Mouse (Mus musculus): ENCODE data around the gene Arhgef26. TPM values are rescaled to one million over a fixed set of nuclear protein-coding genes. Genes with fewer than 3 reads are reported as not detected.
A peak's percentile ranks its signal among the peaks of the same experiment; 100 is the strongest.

Arhgef26 gene
- polyA plus RNA-seq, 1 experiment from 2014 or later, result 14.8 TPM

DNA sequence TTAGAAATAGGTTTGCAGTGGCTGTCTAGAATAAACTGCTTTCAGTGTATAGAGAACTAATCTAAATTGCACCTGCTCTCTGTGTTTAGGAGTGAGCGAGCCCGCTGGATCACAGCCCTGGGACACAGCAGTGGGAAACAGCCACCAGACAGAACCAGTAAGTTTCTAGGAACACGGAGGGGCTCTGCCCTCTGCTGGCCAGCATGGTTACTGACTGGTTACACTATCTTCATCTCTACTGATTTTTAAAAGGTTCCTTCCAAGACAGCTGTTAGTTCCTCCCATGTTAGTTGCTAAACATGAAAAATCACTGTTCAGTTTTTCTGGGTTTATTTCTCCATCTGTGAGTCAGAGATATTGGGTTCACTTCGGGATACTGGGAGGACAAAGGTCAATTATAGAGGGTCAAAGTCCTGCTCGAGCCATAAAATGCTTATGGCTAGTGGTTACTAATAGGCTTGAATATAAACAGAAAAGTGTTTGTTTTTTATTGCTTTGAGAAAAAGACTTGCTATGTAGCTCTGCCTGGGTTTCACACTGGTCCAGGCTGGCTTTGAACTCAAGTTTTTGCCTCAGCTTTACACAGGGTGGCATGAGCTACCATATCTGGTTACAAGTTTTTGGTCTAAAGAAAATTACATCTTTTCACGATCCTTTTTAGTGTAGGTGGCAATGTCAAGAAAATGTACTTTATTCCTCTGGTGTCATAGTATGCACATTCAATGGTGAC, 120.3 kb downstream of the Arhgef26 start:
- ATAC-seq (replicated peaks), result peak; percentile 66
- H3K9me3 ChIP-seq, result no peaks in the 10 kb centered on the region
- H3K4me1 ChIP-seq, result peaks cover 39% of the 10 kb centered on the region

DNA sequence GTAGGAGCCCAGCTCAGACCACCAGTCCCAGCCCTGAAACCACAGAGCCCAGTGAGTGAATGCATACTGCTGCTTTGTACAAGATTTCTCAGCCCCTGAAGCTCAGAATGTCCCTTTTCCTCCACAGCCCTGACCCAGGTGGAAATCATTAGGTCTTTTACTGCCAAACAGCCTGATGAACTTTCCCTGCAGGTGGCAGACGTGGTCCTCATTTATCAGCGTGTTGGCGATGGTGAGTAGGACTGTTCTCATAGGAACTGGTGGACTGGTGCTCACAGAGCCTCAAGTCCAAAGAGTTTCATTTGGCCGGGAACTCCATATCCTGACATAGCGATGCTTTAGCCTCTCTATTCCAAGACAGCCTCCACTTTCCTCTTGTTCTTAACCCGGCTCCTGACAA, 121.3 kb downstream of the Arhgef26 start:
- 76% methylated on average over 6 of the region's 6 CpGs for WGBS
- peaks cover 41% of the 10 kb centered on the region for H3K36me3 ChIP-seq
- H3K4me2 ChIP-seq (replicated peaks), result no peak overlapping the region
- H3K27ac ChIP-seq (replicated peaks), result no peak overlapping the region
- H3K9ac ChIP-seq (replicated peaks), result no peak overlapping the region
- no peak for ATAC-seq (replicated peaks)
- H3K4me3 ChIP-seq, result no peak overlapping the region
- H3K9me3 ChIP-seq, result no peaks in the 10 kb centered on the region
- H3K27me3 ChIP-seq, result no peaks in the 10 kb centered on the region
- peaks cover 30% of the 10 kb centered on the region for H3K4me1 ChIP-seq

More for the DNA sequence above, 120.3 kb downstream of the Arhgef26 start:
- H3K36me3 ChIP-seq, result peaks cover 30% of the 10 kb centered on the region
- no peak overlapping the region for H3K27ac ChIP-seq (replicated peaks)
- WGBS, result 39% methylated on average over 6 of the region's 6 CpGs
- H3K9ac ChIP-seq (replicated peaks), result no peak overlapping the region
- H3K27me3 ChIP-seq, result no peaks in the 10 kb centered on the region
- no peak overlapping the region for H3K4me2 ChIP-seq (replicated peaks)
- no peak overlapping the region for H3K4me3 ChIP-seq

DNA sequence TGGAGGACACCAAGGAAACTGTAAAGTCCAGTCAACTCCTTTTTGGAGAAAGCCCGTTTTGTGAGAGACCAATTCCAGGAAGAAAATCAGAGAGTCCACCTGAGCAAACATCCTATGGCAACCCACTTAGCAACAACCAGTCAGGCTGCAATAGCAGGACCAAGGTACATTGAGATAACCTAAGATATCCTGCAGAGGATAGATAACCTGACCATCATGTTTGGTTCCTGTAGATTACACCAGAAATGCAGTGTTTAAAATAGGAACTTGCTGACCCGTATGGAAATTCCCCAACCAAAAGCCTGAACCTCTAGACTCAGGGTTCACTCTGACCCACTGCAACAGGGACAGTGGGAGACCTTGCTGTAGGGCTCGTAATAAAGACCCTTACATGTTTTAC, 126.1 kb downstream of the Arhgef26 start:
- Histone ChIP-seq H3K9ac (replicated peaks) (no peak overlapping the region), H3K27me3 (no peaks in the 10 kb centered on the region), H3K27ac (replicated peaks) (no peak overlapping the region), H3K4me3 (no peak overlapping the region), H3K4me2 (replicated peaks) (no peak overlapping the region), H3K36me3 (peaks cover 75% of the 10 kb centered on the region), H3K4me1 (no peaks in the 10 kb centered on the region), H3K9me3 (no peaks in the 10 kb centered on the region)
- WGBS, result 84% methylated on average over 3 of the region's 3 CpGs
- ATAC-seq (replicated peaks), result no peak

DNA sequence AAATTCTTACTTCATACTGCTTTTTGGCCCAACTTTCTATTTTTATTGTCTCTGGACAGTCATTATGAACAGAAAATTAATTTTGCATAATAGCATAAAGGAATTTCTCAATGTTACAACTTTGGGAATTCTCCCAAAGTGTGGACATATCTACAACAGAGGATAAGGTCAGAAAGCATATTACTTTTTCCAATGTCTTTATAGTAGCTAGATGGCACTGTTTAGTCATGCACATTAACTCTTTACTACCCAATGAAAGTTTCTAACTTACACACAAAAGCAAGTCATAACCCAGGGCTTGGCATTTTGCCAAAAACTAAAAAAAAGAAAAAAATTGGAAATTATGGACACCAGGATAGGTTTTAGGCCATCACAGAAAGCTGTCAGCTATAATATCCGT, 132.0 kb downstream of the Arhgef26 start:
- Histone ChIP-seq H3K9ac (replicated peaks) (no peak overlapping the region), H3K9me3 (no peaks in the 10 kb centered on the region), H3K4me2 (replicated peaks) (no peak overlapping the region), H3K36me3 (peaks cover 79% of the 10 kb centered on the region), H3K27me3 (no peaks in the 10 kb centered on the region), H3K4me3 (no peak overlapping the region), H3K4me1 (no peaks in the 10 kb centered on the region), H3K27ac (replicated peaks) (no peak overlapping the region)
- ATAC-seq (replicated peaks), result no peak
- 88% methylated on average over 1 of the region's 1 CpGs for WGBS

DNA sequence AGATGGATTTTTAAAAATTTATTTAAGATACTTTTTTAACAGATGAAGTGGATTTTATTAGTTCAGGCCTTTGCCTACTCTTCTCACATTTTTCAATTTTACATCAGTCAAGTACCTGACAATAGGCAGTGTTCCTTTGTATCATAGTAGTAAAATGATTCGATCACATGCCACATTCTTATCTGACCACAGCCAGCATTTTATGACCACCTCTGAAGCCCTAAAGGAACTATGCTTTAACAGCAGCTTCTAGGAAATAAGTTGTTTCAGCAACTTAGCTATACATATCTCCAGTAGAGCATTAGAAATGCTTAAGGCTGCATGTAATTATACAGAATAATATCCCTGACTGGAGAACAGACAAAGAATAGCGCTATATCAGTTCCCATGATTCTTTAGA, 146.2 kb downstream of the Arhgef26 start:
- no peak for ATAC-seq (replicated peaks)
- no peak overlapping the region for H3K4me3 ChIP-seq
- H3K4me2 ChIP-seq (replicated peaks), result no peak overlapping the region
- no peak overlapping the region for H3K27ac ChIP-seq (replicated peaks)
- whole genome bisulfite sequencing, result 94% methylated on average over 2 of the region's 2 CpGs
- H3K4me1 ChIP-seq, result no peaks in the 10 kb centered on the region
- H3K9ac ChIP-seq (replicated peaks), result no peak overlapping the region
- no peaks in the 10 kb centered on the region for H3K27me3 ChIP-seq
- peaks cover 59% of the 10 kb centered on the region for H3K36me3 ChIP-seq
- H3K9me3 ChIP-seq, result no peaks in the 10 kb centered on the region

DNA sequence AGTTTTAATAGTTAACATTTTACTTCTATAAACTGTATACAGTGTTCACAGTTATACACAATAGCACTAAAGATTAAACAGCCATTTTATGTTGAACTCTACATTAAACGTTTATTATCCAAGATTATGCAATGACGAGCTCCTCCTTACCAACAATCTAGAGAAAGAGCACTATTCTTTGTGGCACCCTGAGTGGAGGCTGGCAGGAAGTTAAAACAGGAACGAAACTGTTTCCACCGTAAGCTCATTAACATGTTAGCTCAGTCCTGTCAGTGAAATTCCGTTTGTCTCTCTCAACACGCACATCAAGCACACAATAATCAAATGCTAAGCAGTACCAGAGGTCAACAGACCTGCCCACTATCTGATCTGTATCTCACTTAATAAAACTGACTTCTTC, 154.4 kb downstream of the Arhgef26 start:
- ATAC-seq (replicated peaks), result no peak
- H3K9me3 ChIP-seq, result no peaks in the 10 kb centered on the region
- H3K4me3 ChIP-seq, result no peak overlapping the region
- no peak overlapping the region for H3K27ac ChIP-seq (replicated peaks)
- H3K9ac ChIP-seq (replicated peaks), result no peak overlapping the region
- 76% methylated on average over 6 of the region's 6 CpGs for WGBS
- H3K36me3 ChIP-seq, result peaks cover 66% of the 10 kb centered on the region
- no peak overlapping the region for H3K4me2 ChIP-seq (replicated peaks)
- H3K4me1 ChIP-seq, result no peaks in the 10 kb centered on the region
- H3K27me3 ChIP-seq, result no peaks in the 10 kb centered on the region

DNA sequence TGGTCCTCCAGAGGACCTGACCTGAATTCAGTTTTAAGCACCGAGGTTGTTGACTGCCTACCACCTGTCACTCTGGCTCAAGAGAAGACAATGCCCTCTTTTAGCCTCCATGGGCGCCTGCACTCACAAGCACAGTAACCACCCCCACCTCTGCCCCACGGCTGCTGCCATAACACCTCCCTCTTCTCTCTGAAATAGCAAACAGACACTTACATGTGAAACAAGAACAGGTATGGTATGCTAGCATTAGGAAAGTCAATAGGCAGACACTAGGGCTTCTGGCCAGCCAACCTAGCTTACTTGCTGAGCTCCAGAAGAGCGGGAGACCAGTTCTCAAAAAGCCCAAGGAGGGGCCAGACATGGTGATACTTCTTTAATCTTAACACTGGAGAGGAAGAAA, 161.2 kb downstream of the Arhgef26 start:
- WGBS, result 61% methylated on average over 4 of the region's 4 CpGs
- no peak overlapping the region for H3K4me3 ChIP-seq
- H3K9ac ChIP-seq (replicated peaks), result no peak overlapping the region
- H3K4me2 ChIP-seq (replicated peaks), result no peak overlapping the region
- H3K9me3 ChIP-seq, result no peaks in the 10 kb centered on the region
- no peak for ATAC-seq (replicated peaks)
- peaks cover 53% of the 10 kb centered on the region for H3K36me3 ChIP-seq
- no peak overlapping the region for H3K27ac ChIP-seq (replicated peaks)
- H3K27me3 ChIP-seq, result no peaks in the 10 kb centered on the region
- no peaks in the 10 kb centered on the region for H3K4me1 ChIP-seq

DNA sequence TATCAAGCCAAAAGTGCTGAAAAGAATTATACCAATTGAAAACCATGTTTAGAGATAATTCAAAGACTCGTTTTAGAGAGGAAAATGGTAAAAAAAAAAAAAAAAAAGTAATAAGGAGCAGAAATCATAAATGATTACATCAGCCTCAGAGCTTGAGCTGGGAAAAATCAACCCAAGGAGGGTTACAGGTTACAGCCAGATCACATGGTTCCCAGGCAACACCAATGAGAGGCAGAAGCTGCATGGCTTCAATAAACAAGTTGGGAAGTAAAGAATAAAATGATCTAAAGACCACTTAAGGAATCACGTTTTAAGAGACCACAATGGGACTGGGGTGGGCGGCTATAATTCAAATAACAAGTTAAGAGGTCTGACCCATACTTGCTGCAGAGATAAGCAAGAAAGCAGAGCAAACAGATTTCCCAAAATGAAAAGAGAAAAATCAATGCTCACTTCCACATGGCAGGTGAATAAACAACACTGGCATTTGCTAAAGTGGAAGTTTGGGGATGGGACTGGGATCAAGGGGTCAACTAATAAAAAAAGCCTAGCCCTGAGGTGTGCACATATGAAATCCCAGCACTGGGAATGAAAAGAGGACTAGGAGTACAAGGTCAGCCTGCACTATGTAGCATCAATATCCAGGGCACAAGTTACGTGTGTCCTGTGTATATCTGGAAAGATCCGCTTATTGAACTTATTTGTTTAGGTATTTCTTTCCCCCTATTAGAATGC, 167.2 kb downstream of the Arhgef26 start:
- Histone ChIP-seq H3K4me1 (peaks cover 19% of the 10 kb centered on the region), H3K4me2 (replicated peaks) (peak overlapping the region; percentile 53), H3K27me3 (0 out of 2 replicates have a peak, but pooled peaks cover 3% of the 10 kb centered on the region), H3K9me3 (no peaks in the 10 kb centered on the region), H3K27ac (replicated peaks) (no peak overlapping the region), H3K4me3 (peak overlapping the region; percentile 95), H3K9ac (replicated peaks) (peak overlapping the region; percentile 93; the same call in 1 of the 2 replicates), H3K36me3 (peaks cover 14% of the 10 kb centered on the region)
- ATAC-seq (replicated peaks), result no peak
- 77% methylated on average over 5 of the region's 5 CpGs for WGBS

DNA sequence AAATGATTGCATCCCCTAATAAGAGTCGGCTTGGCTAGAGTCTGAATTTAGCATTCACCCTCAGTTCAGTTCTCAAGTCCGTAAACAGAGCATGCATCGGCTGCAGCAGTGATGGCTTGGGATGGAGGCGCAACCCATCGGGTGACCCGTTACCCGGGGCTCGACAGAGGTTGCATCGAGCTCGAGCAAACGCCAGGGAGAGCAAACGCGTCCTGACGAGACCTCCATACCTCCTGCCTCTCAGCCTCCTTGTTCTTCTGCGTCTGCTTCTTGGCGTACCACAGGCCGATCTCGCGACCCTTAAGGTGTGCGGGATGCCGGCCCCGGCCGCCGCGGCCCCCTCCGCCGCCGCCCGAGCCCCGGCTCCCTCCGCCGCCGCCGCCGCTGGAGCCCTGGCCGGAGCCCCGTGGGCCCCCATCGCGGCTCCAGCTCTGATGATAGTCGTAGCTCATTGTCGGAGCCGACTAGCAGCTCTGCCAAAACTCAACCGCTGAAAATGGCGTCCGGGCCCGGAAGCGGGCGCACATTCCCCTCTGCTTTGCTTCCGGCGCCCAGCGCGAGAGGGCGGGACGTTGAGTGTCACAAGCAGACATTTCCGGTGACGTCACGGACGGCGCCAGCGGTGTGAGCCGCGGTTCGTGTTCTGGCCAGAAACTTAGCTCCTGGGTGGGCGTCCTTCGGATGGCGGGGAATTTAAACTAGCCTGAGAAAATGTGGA, 168.5 kb downstream of the Arhgef26 start, which contains the start of gene Dhx36:
Gene Dhx36 (minus strand): TSS at position 517 of the 718 bp plus-strand sequence.
- Histone ChIP-seq H3K27me3 (0 out of 2 replicates have a peak, but pooled peaks cover 3% of the 10 kb centered on the region), H3K36me3 (0 out of 2 replicates have a peak, but pooled peaks cover 2% of the 10 kb centered on the region), H3K4me2 (replicated peaks) (peak within 1 kb of the TSS; percentile 53), H3K4me3 (peak within 1 kb of the TSS; percentile 95), H3K4me1 (peaks cover 19% of the 10 kb centered on the region), H3K9ac (replicated peaks) (peak within 1 kb of the TSS; percentile 93), H3K27ac (replicated peaks) (peak within 1 kb of the TSS; percentile 98), H3K9me3 (no peaks in the 10 kb centered on the region)
- under 1% methylated on average over 66 of the region's 66 CpGs for WGBS
- peak; percentile 99 for ATAC-seq (replicated peaks)

DNA sequence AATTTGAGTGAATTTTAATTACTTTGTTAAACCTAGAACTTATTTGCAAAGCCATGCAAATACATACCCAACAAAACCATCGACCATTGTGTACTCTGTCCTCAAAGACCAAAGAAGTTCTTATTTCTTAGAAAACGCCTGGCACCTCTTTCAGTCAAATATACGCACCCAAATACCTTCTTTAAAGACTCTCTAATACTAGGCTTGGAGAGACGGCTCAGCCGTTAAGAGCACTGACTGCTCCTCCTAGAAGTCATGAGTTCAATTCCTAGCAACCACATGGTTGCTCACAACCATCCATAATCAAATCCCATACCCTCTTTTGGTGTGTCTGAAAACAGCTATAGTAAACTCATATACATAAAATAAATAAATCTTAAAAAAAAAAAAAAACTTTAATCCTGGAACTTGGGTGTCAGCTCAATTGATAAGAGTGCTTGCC, 169.1 kb downstream of the Arhgef26 start:
- Histone ChIP-seq H3K27ac (replicated peaks) (peak overlapping the region; percentile 98; the same call in 1 of the 2 replicates), H3K27me3 (0 out of 2 replicates have a peak, but pooled peaks cover 3% of the 10 kb centered on the region), H3K4me2 (replicated peaks) (peak overlapping the region; percentile 53), H3K36me3 (no peaks in the 10 kb centered on the region), H3K4me3 (peak overlapping the region; percentile 95), H3K9ac (replicated peaks) (no peak overlapping the region), H3K9me3 (no peaks in the 10 kb centered on the region), H3K4me1 (peaks cover 19% of the 10 kb centered on the region)
- peak; percentile 49; the same call in 1 of the 2 replicates for ATAC-seq (replicated peaks)
- WGBS, result 45% methylated on average over 5 of the region's 5 CpGs
